Mouse (Mus musculus) thymus, adult 2 months (tissue): ENCODE measurements around the gene Kpna1. TPM values are rescaled to one million over a fixed set of nuclear protein-coding genes. Genes with fewer than 3 reads are reported as not detected.

Experiments
- DNase-seq: peaks from one replicate; pipeline ENCODE4 v3.0.0; 2021
- H3K27ac ChIP-seq: fragments of 200-500 bp; 2 replicates; pipeline ENCODE4 v1.5.1; 2012; ENCODE audit warnings: low read length, control low read depth; ENCODE audit not compliant: control insufficient read depth, insufficient read depth
- H3K27me3 ChIP-seq: fragments of 200-500 bp; 2 replicates; pipeline ENCODE4 v1.6.1; 2012; ENCODE audit warnings: mild to moderate bottlenecking, low read length, moderate library complexity, mixed read lengths; ENCODE audit not compliant: control insufficient read depth, insufficient read depth
- H3K36me3 ChIP-seq: fragments of 200-500 bp; 2 replicates; pipeline ENCODE4 v1.6.1; 2012; ENCODE audit warnings: mild to moderate bottlenecking, low read length, moderate library complexity; ENCODE audit not compliant: control insufficient read depth, insufficient read depth
- H3K4me1 ChIP-seq: fragments of 200-500 bp; replicated peaks from 2 replicates; pipeline ENCODE4 v1.6.1; 2012; ENCODE audit warnings: low read length; ENCODE audit not compliant: control insufficient read depth, insufficient read depth
- H3K4me3 ChIP-seq: fragments of 200-500 bp; 2 replicates; pipeline ENCODE4 v1.5.1; 2012; ENCODE audit warnings: mild to moderate bottlenecking, low read length, control low read depth, moderate library complexity; ENCODE audit not compliant: control insufficient read depth, insufficient read depth
- CTCF ChIP-seq: fragments of 200-500 bp; IDR thresholded peaks from 2 replicates; pipeline ENCODE4 v1.5.1; 2012; ENCODE audit warnings: mild to moderate bottlenecking, control low read depth, low read length, moderate library complexity, borderline replicate concordance; ENCODE audit not compliant: control insufficient read depth, poor library complexity, insufficient read depth; ENCODE audit errors: extremely low read depth
- POLR2A ChIP-seq: fragments of 200-500 bp; IDR thresholded peaks from 2 replicates; pipeline ENCODE4 v1.6.1; 2012; ENCODE audit warnings: mild to moderate bottlenecking, low read length, control low read depth, moderate library complexity; ENCODE audit not compliant: control insufficient read depth, poor library complexity, insufficient read depth; ENCODE audit errors: extremely low read depth
- WGBS: fragments of 180-500 bp; shearing (Covaris S2); methylation state at CpG from one replicate; pipeline ENCODE4 v1.1.7; 2018; 5-methylcytosine and 5-hydroxymethylcytosine counted together
- polyA plus RNA-seq: library from polyadenylated mRNA; depleted of rRNA; stranded (reverse); fragments of >200 nt; gene quantifications from 2 replicates; pipeline ENCODE4 v1.2.3, GENCODE M21; 2012; rRNA removed

The Kpna1 gene
- polyA plus RNA-seq, 1 experiment = 10.3 TPM

GRCm38 (mm10) chr16:36069819-36070575 lies 91.4 kb downstream of the Kpna1 start:
- no peak for TF ChIP-seq CTCF
- no peak for TF ChIP-seq POLR2A
- H3K4me1 ChIP-seq = peaks cover 4% of the 10 kb centered on the region; the same call in 1 of the 2 replicates

GRCm38 (mm10) chr16:36071071-36071449 lies 92.5 kb downstream of the Kpna1 start:
- 0% methylated on average over 16 of the region's 16 CpGs for WGBS
- no peak for TF ChIP-seq CTCF
- TF ChIP-seq POLR2A = no peak
- DNase-seq = no peak
- Histone ChIP-seq H3K36me3 (no peaks in the 10 kb centered on the region), H3K4me3 (peak overlapping the region; percentile 78), H3K27me3 (no peaks in the 10 kb centered on the region), H3K27ac (no peak overlapping the region), H3K4me1 (peaks cover 4% of the 10 kb centered on the region; the same call in 1 of the 2 replicates)

More at GRCm38 (mm10) chr16:36069819-36070575, 91.4 kb downstream of the Kpna1 start:
- H3K36me3 ChIP-seq = no peaks in the 10 kb centered on the region
- H3K27me3 ChIP-seq = no peaks in the 10 kb centered on the region
- WGBS = 68% methylated on average over 9 of the region's 9 CpGs
- DNase-seq = no peak
- H3K27ac ChIP-seq = no peak overlapping the region
- no peak overlapping the region for H3K4me3 ChIP-seq

GRCm38 (mm10) chr16:36071450-36072379 lies 93.2 kb downstream of the Kpna1 start, which contains the start of the genes Fam162a and Ccdc58:
TSS of gene Fam162a (minus strand) at chr16:36071594.
TSS of gene Ccdc58 (plus strand) at chr16:36071685.
- H3K27me3 ChIP-seq = no peaks in the 10 kb centered on the region
- H3K4me1 ChIP-seq = peaks cover 4% of the 10 kb centered on the region; the same call in 1 of the 2 replicates
- peak within 1 kb of the TSS; percentile 78 for H3K4me3 ChIP-seq
- WGBS = under 1% methylated on average over 81 of the region's 81 CpGs
- DNase-seq = peak; percentile 90
- TF ChIP-seq POLR2A (peak; percentile 95), CTCF (peak; percentile 20; the same call in 1 of the 2 replicates)
- no peaks in the 10 kb centered on the region for H3K36me3 ChIP-seq
- H3K27ac ChIP-seq = peak within 1 kb of the TSS; percentile 96

GRCm38 (mm10) chr16:36072410-36073011 lies 94.0 kb downstream of the Kpna1 start:
- no peaks in the 10 kb centered on the region for H3K36me3 ChIP-seq
- 33% methylated on average over 8 of the region's 8 CpGs for WGBS
- H3K27me3 ChIP-seq = no peaks in the 10 kb centered on the region
- H3K4me3 ChIP-seq = peak overlapping the region; percentile 78
- no peak for TF ChIP-seq POLR2A
- no peak for TF ChIP-seq CTCF
- DNase-seq = no peak
- no peak overlapping the region for H3K27ac ChIP-seq
- peaks cover 4% of the 10 kb centered on the region; the same call in 1 of the 2 replicates for H3K4me1 ChIP-seq

GRCm38 (mm10) chr16:36074772-36075171 lies 96.2 kb downstream of the Kpna1 start:
- Histone ChIP-seq H3K27me3 (no peaks in the 10 kb centered on the region), H3K4me1 (peaks cover 4% of the 10 kb centered on the region; the same call in 1 of the 2 replicates), H3K4me3 (no peak overlapping the region), H3K36me3 (no peaks in the 10 kb centered on the region), H3K27ac (no peak overlapping the region)
- no peak for TF ChIP-seq CTCF
- no peak for TF ChIP-seq POLR2A
- no peak for DNase-seq
- 95% methylated on average over 3 of the region's 3 CpGs for WGBS

- TF ChIP-seq POLR2A (no peak), CTCF (no peak)
- H3K27ac ChIP-seq = no peak overlapping the region
- no peak overlapping the region for H3K4me3 ChIP-seq
- H3K4me1 ChIP-seq = no peaks in the 10 kb centered on the region
- no peaks in the 10 kb centered on the region for H3K36me3 ChIP-seq
- over 99% methylated on average over 3 of the region's 3 CpGs for WGBS
- no peaks in the 10 kb centered on the region for H3K27me3 ChIP-seq
- no peak for DNase-seq
Observed at GRCm38 (mm10) chr16:36079916-36080315, 101.4 kb downstream of the Kpna1 start.

Other genes with a start within 250 kb of the Kpna1 start
- gene Dirc2, start 209.4 kb upstream of the Kpna1 start, polyA plus RNA-seq = 39.6 and 43.2 TPM in 2 replicates
- gene Hspbap1, start 208.4 kb upstream of the Kpna1 start, polyA plus RNA-seq = 12.9 and 16.0 TPM in 2 replicates
- 9.3 and 10.5 TPM in 2 replicates for gene Parp14, start 107.2 kb upstream of the Kpna1 start, polyA plus RNA-seq
- 13.5 and 14.8 TPM in 2 replicates for gene Parp9, start 40.3 kb upstream of the Kpna1 start, polyA plus RNA-seq
- 20.6 and 20.9 TPM in 2 replicates for gene Dtx3l, start 39.6 kb upstream of the Kpna1 start, polyA plus RNA-seq
- 3.2 and 3.6 TPM in 2 replicates for gene Wdr5b, start 62.4 kb downstream of the Kpna1 start, polyA plus RNA-seq
- 25.3 and 34.7 TPM in 2 replicates for gene Fam162a, start 92.8 kb downstream of the Kpna1 start, polyA plus RNA-seq
- gene Ccdc58, start 92.9 kb downstream of the Kpna1 start, polyA plus RNA-seq = 7.2 and 7.6 TPM in 2 replicates
- not detected in 2 replicates for gene Csta1, start 152.5 kb downstream of the Kpna1 start, polyA plus RNA-seq
- gene Stfa2l1, start 178.1 kb downstream of the Kpna1 start, polyA plus RNA-seq = not detected in 2 replicates
- not detected in 2 replicates for gene Gm5483, start 205.5 kb downstream of the Kpna1 start, polyA plus RNA-seq
- not detected in 2 replicates for gene Gm5416, start 231.7 kb downstream of the Kpna1 start, polyA plus RNA-seq
- 0.31 TPM in 1 of 2 replicates, not detected in the other for gene 2010005H15Rik, start 242.7 kb downstream of the Kpna1 start, polyA plus RNA-seq